Mouse (Mus musculus) ES-E14 (cell line): ENCODE results near the gene Nrxn3.

ENCODE experiments used
- MAFK ChIP-seq: IDR thresholded peaks from 2 replicates; pipeline ENCODE4 v1.6.1; 2014; ENCODE audit warnings: mild to moderate bottlenecking, low read depth, low read length, inconsistent platforms; ENCODE audit not compliant: insufficient read depth
- ZC3H11A ChIP-seq: IDR thresholded peaks from 2 replicates; pipeline ENCODE4 v1.6.1; 2012; ENCODE audit warnings: low read depth, mild to moderate bottlenecking, inconsistent platforms, low read length, borderline replicate concordance
- ZNF384 ChIP-seq: IDR thresholded peaks from 2 replicates; pipeline ENCODE4 v1.6.1; 2012; ENCODE audit warnings: low read depth, low read length, inconsistent platforms

DNA sequence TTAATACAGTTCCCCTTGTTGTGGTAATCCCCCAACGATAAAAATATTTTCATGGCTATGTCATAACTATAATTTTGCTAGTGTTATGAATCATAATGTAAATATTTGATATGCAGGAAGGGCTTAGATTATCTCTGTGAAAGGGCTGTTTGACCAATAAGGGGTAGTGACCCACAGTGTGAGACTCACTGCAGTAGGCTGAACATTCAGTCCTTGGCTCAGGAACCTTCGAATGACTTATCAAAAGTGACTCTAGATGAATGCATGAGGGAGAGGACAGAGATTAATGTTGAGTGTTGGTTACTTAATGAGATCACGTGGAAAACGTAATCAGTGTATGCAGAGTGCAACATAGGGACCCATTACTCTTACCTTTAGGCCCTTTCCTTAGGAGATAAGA lies 243.7 kb downstream of the Nrxn3 start:
- TF ChIP-seq ZC3H11A (no peak), ZNF384 (no peak), MAFK (no peak)
